Mouse (Mus musculus): Measurements from ENCODE around the gene Kank1.

- TF ChIP-seq CTCF (IDR thresholded peaks at IDR 0.05; ENCODE audit: low read depth) (no peak), EP300 (IDR thresholded peaks at IDR 0.05; ENCODE audit: low read depth) (no peak)
Measured at GRCm38 (mm10) chr19:25382494-25382893, 145.7 kb downstream of the Kank1 start.
